Mouse (Mus musculus) testis, adult 2 months (tissue): ENCODE results near the gene Tbl1x.

ENCODE experiments used
- CTCF ChIP-seq: fragments of 200-500 bp; IDR thresholded peaks from 2 replicates; pipeline ENCODE4 v1.5.1; 2012; ENCODE audit warnings: low read depth, mild to moderate bottlenecking, inconsistent platforms, low read length, moderate library complexity; ENCODE audit not compliant: control insufficient read depth, insufficient read depth, insufficient replicate concordance
- POLR2A ChIP-seq: fragments of 200-500 bp; IDR thresholded peaks from 2 replicates; pipeline ENCODE4 v1.6.1; 2012; ENCODE audit warnings: low read depth, mild to moderate bottlenecking, inconsistent platforms, low read length, moderate library complexity; ENCODE audit not compliant: control insufficient read depth

- no peak for TF ChIP-seq POLR2A
- no peak for TF ChIP-seq CTCF
Measured at GRCm38 (mm10) chrX:77650246-77650645, 139.4 kb downstream of the Tbl1x start.
